Mouse (Mus musculus) liver (tissue): ENCODE data around the gene Smim11.
A peak's percentile ranks its signal among the peaks of the same experiment; 100 is the strongest.

ENCODE experiments used
- DNase-seq: peaks from one replicate; pipeline ENCODE4 v3.0.0-alpha.2; 2020; ENCODE audit warnings: mixed read lengths

Gene Smim11

GRCm38 (mm10) chr16:92320361-92320760 lies 19.3 kb downstream of the Smim11 start:
- DNase-seq = no peak

GRCm38 (mm10) chr16:92321341-92321740 lies 20.3 kb downstream of the Smim11 start, which contains the start of gene Fam243:
TSS of gene Fam243 (minus strand) at chr16:92321441.
- no peak for DNase-seq

GRCm38 (mm10) chr16:92324309-92325061 lies 23.4 kb downstream of the Smim11 start:
- no peak for DNase-seq

GRCm38 (mm10) chr16:92325062-92325406 lies 23.9 kb downstream of the Smim11 start:
- no peak for DNase-seq

GRCm38 (mm10) chr16:92327911-92328310 lies 26.8 kb downstream of the Smim11 start:
- DNase-seq = no peak

- no peak for DNase-seq
Measured at GRCm38 (mm10) chr16:92330966-92331365, 29.9 kb downstream of the Smim11 start.

GRCm38 (mm10) chr16:92334600-92334999 lies 33.5 kb downstream of the Smim11 start:
- DNase-seq = no peak

- DNase-seq = peak; percentile 76
Measured at GRCm38 (mm10) chr16:92336280-92336679, 35.2 kb downstream of the Smim11 start.

- peak; percentile 83 for DNase-seq
Measured at GRCm38 (mm10) chr16:92340612-92341511, 39.8 kb downstream of the Smim11 start.

GRCm38 (mm10) chr16:92345177-92345576 lies 44.1 kb downstream of the Smim11 start:
- DNase-seq = peak; percentile 40

GRCm38 (mm10) chr16:92346297-92346916 lies 45.3 kb downstream of the Smim11 start:
- DNase-seq = peak; percentile 53

- DNase-seq = no peak
Measured at GRCm38 (mm10) chr16:92348941-92349340, 47.9 kb downstream of the Smim11 start.

GRCm38 (mm10) chr16:92353295-92353694 lies 52.2 kb downstream of the Smim11 start:
- no peak for DNase-seq

GRCm38 (mm10) chr16:92353897-92354296 lies 52.8 kb downstream of the Smim11 start:
- no peak for DNase-seq

GRCm38 (mm10) chr16:92355366-92355765 lies 54.3 kb downstream of the Smim11 start:
- no peak for DNase-seq

GRCm38 (mm10) chr16:92355982-92356381 lies 54.9 kb downstream of the Smim11 start:
- DNase-seq = no peak

GRCm38 (mm10) chr16:92357023-92357422 lies 55.9 kb downstream of the Smim11 start:
- no peak for DNase-seq

GRCm38 (mm10) chr16:92357566-92357965 lies 56.5 kb downstream of the Smim11 start:
- DNase-seq = no peak

GRCm38 (mm10) chr16:92358734-92359133 lies 57.6 kb downstream of the Smim11 start:
- no peak for DNase-seq

GRCm38 (mm10) chr16:92359229-92359628 lies 58.1 kb downstream of the Smim11 start, which contains the start of gene Kcne1:
TSS of gene Kcne1 (minus strand) at chr16:92359468.
- no peak for DNase-seq

- DNase-seq = no peak
Measured at GRCm38 (mm10) chr16:92360711-92361110, 59.6 kb downstream of the Smim11 start.
